Mouse (Mus musculus) spleen, adult 2 months (tissue): Measurements from ENCODE around the gene Gpc4. TPM values are rescaled to one million over a fixed set of nuclear protein-coding genes. Genes with fewer than 3 reads are reported as not detected.

ENCODE experiments used
- DNase-seq, 2 experiments: peaks; one replicate each; pipeline versions ENCODE4 v3.0.0 to v3.0.0-alpha.2; 2012 to 2021; ENCODE audit warnings: low spot score in 2 of 2, low read depth in 1 of 2
- H3K27ac ChIP-seq: fragments of 200-500 bp; 2 replicates; pipeline ENCODE4 v1.5.1; 2012; ENCODE audit warnings: low read length, inconsistent platforms; ENCODE audit not compliant: insufficient read depth
- H3K27me3 ChIP-seq: fragments of 200-500 bp; 2 replicates; pipeline ENCODE4 v1.6.1; 2012; ENCODE audit warnings: mild to moderate bottlenecking, moderate library complexity, low read length, inconsistent platforms; ENCODE audit not compliant: control insufficient read depth, insufficient read depth
- H3K36me3 ChIP-seq: fragments of 200-500 bp; 2 replicates; pipeline ENCODE4 v1.6.1; 2012; ENCODE audit warnings: mild to moderate bottlenecking, low read length, inconsistent platforms; ENCODE audit not compliant: control insufficient read depth, insufficient read depth
- H3K4me1 ChIP-seq: fragments of 200-500 bp; 2 replicates; pipeline ENCODE4 v1.6.1; 2011; ENCODE audit warnings: inconsistent platforms; ENCODE audit not compliant: control insufficient read depth, insufficient read depth, insufficient read length
- H3K4me3 ChIP-seq: fragments of 200-500 bp; 2 replicates; pipeline ENCODE4 v1.5.1; 2011; ENCODE audit warnings: mild to moderate bottlenecking, inconsistent platforms; ENCODE audit not compliant: insufficient read depth, insufficient read length; ENCODE audit errors: extremely low read depth
- CTCF ChIP-seq: fragments of 200-500 bp; IDR thresholded peaks from 2 replicates; pipeline ENCODE4 v1.5.1; 2011; ENCODE audit warnings: mild to moderate bottlenecking, inconsistent platforms; ENCODE audit not compliant: insufficient read depth, insufficient read length, insufficient replicate concordance; ENCODE audit errors: extremely low read depth
- POLR2A ChIP-seq: fragments of 200-500 bp; IDR thresholded peaks from 2 replicates; pipeline ENCODE4 v1.6.1; 2011; ENCODE audit warnings: low read depth, low read length, inconsistent platforms
- WGBS: fragments of 180-500 bp; shearing (Covaris S2); methylation state at CpG from one replicate; pipeline ENCODE4 v1.1.7; 2018; 5-methylcytosine and 5-hydroxymethylcytosine counted together
- polyA plus RNA-seq: library from polyadenylated mRNA; depleted of rRNA; stranded (reverse); fragments of >200 nt; gene quantifications from 2 replicates; pipeline ENCODE4 v1.2.3, GENCODE M21; 2012

Gpc4 gene
- polyA plus RNA-seq, 1 experiment = 3.9 TPM

- Histone ChIP-seq H3K4me1 (no peaks in the 10 kb centered on the region), H3K4me3 (no peak overlapping the region), H3K27ac (no peak overlapping the region), H3K36me3 (no peaks in the 10 kb centered on the region), H3K27me3 (no peaks in the 10 kb centered on the region)
- no peak for DNase-seq
- WGBS = 62% methylated on average over 1 of the region's 1 CpGs
- TF ChIP-seq POLR2A (no peak), CTCF (no peak)
These were observed 2.8 kb downstream of the Gpc4 start for GRCm38 (mm10) chrX:52162206-52162605.

- WGBS = 82% methylated on average over 5 of the region's 5 CpGs
- no peaks in the 10 kb centered on the region for H3K27me3 ChIP-seq
- H3K27ac ChIP-seq = no peak overlapping the region
- H3K4me3 ChIP-seq = no peak overlapping the region
- DNase-seq = no peak
- H3K4me1 ChIP-seq = no peaks in the 10 kb centered on the region
- TF ChIP-seq CTCF (no peak), POLR2A (no peak)
- H3K36me3 ChIP-seq = no peaks in the 10 kb centered on the region
These were observed 5.4 kb downstream of the Gpc4 start for GRCm38 (mm10) chrX:52159621-52160020.

GRCm38 (mm10) chrX:52155408-52155953 is 9.6 kb downstream of the Gpc4 start:
- no peak overlapping the region for H3K27ac ChIP-seq
- no peak for TF ChIP-seq POLR2A
- TF ChIP-seq CTCF = no peak
- H3K36me3 ChIP-seq = no peaks in the 10 kb centered on the region
- no peak for DNase-seq
- H3K4me3 ChIP-seq = no peak overlapping the region
- H3K4me1 ChIP-seq = 0 out of 2 replicates have a peak, but pooled peaks cover 2% of the 10 kb centered on the region
- no peaks in the 10 kb centered on the region for H3K27me3 ChIP-seq
- 80% methylated on average over 7 of the region's 7 CpGs for WGBS

GRCm38 (mm10) chrX:52154821-52155220 is 10.2 kb downstream of the Gpc4 start:
- Histone ChIP-seq H3K27ac (no peak overlapping the region), H3K4me1 (0 out of 2 replicates have a peak, but pooled peaks cover 2% of the 10 kb centered on the region), H3K36me3 (no peaks in the 10 kb centered on the region), H3K27me3 (no peaks in the 10 kb centered on the region), H3K4me3 (no peak overlapping the region)
- 83% methylated on average over 4 of the region's 4 CpGs for WGBS
- DNase-seq = no peak
- TF ChIP-seq POLR2A = no peak
- TF ChIP-seq CTCF = no peak

- no peak for DNase-seq
- TF ChIP-seq CTCF = no peak
- no peak for TF ChIP-seq POLR2A
- no peak overlapping the region for H3K4me3 ChIP-seq
- 0 out of 2 replicates have a peak, but pooled peaks cover 2% of the 10 kb centered on the region for H3K4me1 ChIP-seq
- H3K27me3 ChIP-seq = no peaks in the 10 kb centered on the region
- H3K36me3 ChIP-seq = no peaks in the 10 kb centered on the region
- 69% methylated on average over 4 of the region's 4 CpGs for WGBS
- no peak overlapping the region for H3K27ac ChIP-seq
These were observed 11.6 kb downstream of the Gpc4 start for GRCm38 (mm10) chrX:52153451-52153850.

- Histone ChIP-seq H3K4me3 (no peak overlapping the region), H3K27me3 (no peaks in the 10 kb centered on the region), H3K27ac (no peak overlapping the region), H3K36me3 (no peaks in the 10 kb centered on the region), H3K4me1 (0 out of 2 replicates have a peak, but pooled peaks cover 2% of the 10 kb centered on the region)
- 87% methylated on average over 5 of the region's 5 CpGs for WGBS
- DNase-seq = no peak
- no peak for TF ChIP-seq CTCF
- TF ChIP-seq POLR2A = no peak
These were observed 12.1 kb downstream of the Gpc4 start for GRCm38 (mm10) chrX:52152961-52153360.

- DNase-seq = no peak
- H3K36me3 ChIP-seq = no peaks in the 10 kb centered on the region
- WGBS = 86% methylated on average over 5 of the region's 5 CpGs
- H3K27ac ChIP-seq = no peak overlapping the region
- no peak overlapping the region for H3K4me3 ChIP-seq
- H3K27me3 ChIP-seq = no peaks in the 10 kb centered on the region
- TF ChIP-seq CTCF = no peak
- no peak for TF ChIP-seq POLR2A
- 0 out of 2 replicates have a peak, but pooled peaks cover 2% of the 10 kb centered on the region for H3K4me1 ChIP-seq
These were observed 13.5 kb downstream of the Gpc4 start for GRCm38 (mm10) chrX:52151555-52151954.
